Mouse (Mus musculus) midbrain, embryonic 10.5 days (tissue): Measurements from ENCODE around the gene Ctsll3. TPM values are rescaled to one million over a fixed set of nuclear protein-coding genes. Genes with fewer than 3 reads are reported as not detected.
A peak's percentile ranks its signal among the peaks of the same experiment; 100 is the strongest.

Source experiments
- DNase-seq: peaks from one replicate; pipeline ENCODE4 v3.0.0-alpha.2; 2017; ENCODE audit warnings: low spot score
- H3K27ac ChIP-seq: fragments of 300-500 bp; sonication (generic); replicated peaks from 2 replicates; pipeline ENCODE4 v1.5.1; 2016; ENCODE audit warnings: mild to moderate bottlenecking
- H3K27me3 ChIP-seq: fragments of 300-500 bp; sonication (generic); 2 replicates; pipeline ENCODE4 v1.6.1; 2016; ENCODE audit warnings: low read depth, mild to moderate bottlenecking; ENCODE audit not compliant: poor library complexity, severe bottlenecking
- H3K36me3 ChIP-seq: fragments of 300-500 bp; sonication (generic); 2 replicates; pipeline ENCODE4 v1.6.1; 2016; ENCODE audit warnings: mild to moderate bottlenecking, moderate library complexity
- H3K4me1 ChIP-seq: fragments of 300-500 bp; sonication (generic); 2 replicates; pipeline ENCODE4 v1.6.1; 2016
- H3K4me3 ChIP-seq: fragments of 300-500 bp; sonication (generic); 2 replicates; pipeline ENCODE4 v1.5.1; 2016; ENCODE audit warnings: mild to moderate bottlenecking, moderate library complexity
- H3K9me3 ChIP-seq: fragments of 300-500 bp; sonication (generic); replicated peaks from 2 replicates; pipeline ENCODE4 v1.6.1; 2016; ENCODE audit warnings: mild to moderate bottlenecking
- WGBS: fragments of 180-500 bp; shearing (Covaris S2); methylation state at CpG from one replicate; pipeline ENCODE4 v1.1.7; 2016; 5-methylcytosine and 5-hydroxymethylcytosine counted together
- polyA plus RNA-seq: library from polyadenylated mRNA; unstranded; fragments of >200 nt; fragmentation: Nextera tagmentation; extraction: Ambion mirVana; gene quantifications from 2 replicates; pipeline ENCODE4 v1.2.1, GENCODE M21; 2016

Ctsll3 gene
- polyA plus RNA-seq: not detected in 2 replicates

- Histone ChIP-seq H3K27me3 (no peaks in the 10 kb centered on the region), H3K27ac (no peak within 1 kb of the TSS), H3K4me1 (no peaks in the 10 kb centered on the region), H3K9me3 (no peaks in the 10 kb centered on the region), H3K36me3 (no peaks in the 10 kb centered on the region), H3K4me3 (no peak within 1 kb of the TSS)
- no peak for DNase-seq
- WGBS: 79% methylated on average over 1 of the region's 1 CpGs
Measured at GRCm38 (mm10) chr13:60802749-60803148, at the start of gene Ctsll3. Gene Ctsll3 (minus strand): TSS chr13:60802849.

GRCm38 (mm10) chr13:60848241-60849120 lies 45.8 kb upstream of the Ctsll3 start:
- Histone ChIP-seq H3K27me3 (no peaks in the 10 kb centered on the region), H3K4me1 (no peaks in the 10 kb centered on the region), H3K4me3 (no peak overlapping the region), H3K36me3 (no peaks in the 10 kb centered on the region), H3K9me3 (no peaks in the 10 kb centered on the region), H3K27ac (no peak overlapping the region)
- 92% methylated on average over 4 of the region's 4 CpGs for WGBS
- no peak for DNase-seq

- Histone ChIP-seq H3K9me3 (no peaks in the 10 kb centered on the region), H3K36me3 (no peaks in the 10 kb centered on the region), H3K27ac (no peak overlapping the region), H3K4me3 (no peak overlapping the region), H3K27me3 (no peaks in the 10 kb centered on the region), H3K4me1 (no peaks in the 10 kb centered on the region)
- 93% methylated on average over 8 of the region's 8 CpGs for WGBS
- no peak for DNase-seq
Measured at GRCm38 (mm10) chr13:60843153-60843552, 40.5 kb upstream of the Ctsll3 start.

- Histone ChIP-seq H3K9me3 (no peaks in the 10 kb centered on the region), H3K4me3 (no peak overlapping the region), H3K36me3 (no peaks in the 10 kb centered on the region), H3K27ac (no peak overlapping the region), H3K27me3 (no peaks in the 10 kb centered on the region), H3K4me1 (no peaks in the 10 kb centered on the region)
- DNase-seq: no peak
- 87% methylated on average over 6 of the region's 6 CpGs for whole genome bisulfite sequencing
Measured at GRCm38 (mm10) chr13:60842703-60843102, 40.1 kb upstream of the Ctsll3 start.

GRCm38 (mm10) chr13:60839353-60839902 lies 36.8 kb upstream of the Ctsll3 start:
- no peaks in the 10 kb centered on the region for H3K36me3 ChIP-seq
- no peaks in the 10 kb centered on the region for H3K27me3 ChIP-seq
- 81% methylated on average over 2 of the region's 2 CpGs for WGBS
- H3K27ac ChIP-seq: no peak overlapping the region
- H3K9me3 ChIP-seq: no peaks in the 10 kb centered on the region
- H3K4me3 ChIP-seq: no peak overlapping the region
- no peaks in the 10 kb centered on the region for H3K4me1 ChIP-seq
- DNase-seq: no peak

GRCm38 (mm10) chr13:60826052-60826451 lies 23.4 kb upstream of the Ctsll3 start:
- no peak for DNase-seq
- H3K4me3 ChIP-seq: no peak overlapping the region
- no peaks in the 10 kb centered on the region for H3K36me3 ChIP-seq
- H3K9me3 ChIP-seq: no peaks in the 10 kb centered on the region
- 68% methylated on average over 3 of the region's 3 CpGs for WGBS
- no peak overlapping the region for H3K27ac ChIP-seq
- H3K27me3 ChIP-seq: no peaks in the 10 kb centered on the region
- no peaks in the 10 kb centered on the region for H3K4me1 ChIP-seq

GRCm38 (mm10) chr13:60820486-60821175 lies 18.0 kb upstream of the Ctsll3 start:
- Histone ChIP-seq H3K9me3 (no peaks in the 10 kb centered on the region), H3K36me3 (no peaks in the 10 kb centered on the region), H3K4me3 (no peak overlapping the region), H3K4me1 (no peaks in the 10 kb centered on the region), H3K27ac (no peak overlapping the region), H3K27me3 (no peaks in the 10 kb centered on the region)
- DNase-seq: no peak
- 78% methylated on average over 3 of the region's 3 CpGs for WGBS

GRCm38 (mm10) chr13:60819469-60819868 lies 16.8 kb upstream of the Ctsll3 start:
- H3K36me3 ChIP-seq: no peaks in the 10 kb centered on the region
- no peaks in the 10 kb centered on the region for H3K27me3 ChIP-seq
- no peaks in the 10 kb centered on the region for H3K4me1 ChIP-seq
- no peaks in the 10 kb centered on the region for H3K9me3 ChIP-seq
- no peak overlapping the region for H3K4me3 ChIP-seq
- H3K27ac ChIP-seq: no peak overlapping the region
- peak; percentile 45 for DNase-seq
- 21% methylated on average over 7 of the region's 7 CpGs for WGBS

GRCm38 (mm10) chr13:60813722-60814121 lies 11.1 kb upstream of the Ctsll3 start:
- 79% methylated on average over 1 of the region's 1 CpGs for WGBS
- Histone ChIP-seq H3K36me3 (no peaks in the 10 kb centered on the region), H3K27me3 (no peaks in the 10 kb centered on the region), H3K27ac (no peak overlapping the region), H3K4me3 (no peak overlapping the region), H3K4me1 (no peaks in the 10 kb centered on the region), H3K9me3 (no peaks in the 10 kb centered on the region)
- no peak for DNase-seq

GRCm38 (mm10) chr13:60812768-60813167 lies 10.1 kb upstream of the Ctsll3 start:
- DNase-seq: no peak
- no peaks in the 10 kb centered on the region for H3K9me3 ChIP-seq
- H3K4me1 ChIP-seq: no peaks in the 10 kb centered on the region
- H3K27ac ChIP-seq: no peak overlapping the region
- H3K27me3 ChIP-seq: no peaks in the 10 kb centered on the region
- no peak overlapping the region for H3K4me3 ChIP-seq
- WGBS: 91% methylated on average over 6 of the region's 6 CpGs
- H3K36me3 ChIP-seq: no peaks in the 10 kb centered on the region

- Histone ChIP-seq H3K27ac (no peak overlapping the region), H3K4me3 (no peak overlapping the region), H3K9me3 (no peaks in the 10 kb centered on the region), H3K4me1 (no peaks in the 10 kb centered on the region), H3K36me3 (no peaks in the 10 kb centered on the region), H3K27me3 (no peaks in the 10 kb centered on the region)
- DNase-seq: no peak
- 82% methylated on average over 2 of the region's 2 CpGs for WGBS
Measured at GRCm38 (mm10) chr13:60809690-60810089, 7.0 kb upstream of the Ctsll3 start.

GRCm38 (mm10) chr13:60789466-60789865 lies 13.2 kb downstream of the Ctsll3 start:
- Histone ChIP-seq H3K9me3 (no peaks in the 10 kb centered on the region), H3K36me3 (no peaks in the 10 kb centered on the region), H3K27me3 (no peaks in the 10 kb centered on the region), H3K27ac (no peak overlapping the region), H3K4me1 (no peaks in the 10 kb centered on the region), H3K4me3 (no peak overlapping the region)
- WGBS: 74% methylated on average over 1 of the region's 1 CpGs
- peak; percentile 1 for DNase-seq

- Histone ChIP-seq H3K27ac (no peak within 1 kb of the TSS), H3K36me3 (no peaks in the 10 kb centered on the region), H3K4me3 (no peak within 1 kb of the TSS), H3K9me3 (no peaks in the 10 kb centered on the region), H3K27me3 (no peaks in the 10 kb centered on the region), H3K4me1 (no peaks in the 10 kb centered on the region)
- no peak for DNase-seq
Measured at GRCm38 (mm10) chr13:60786264-60786663, 16.4 kb downstream of the Ctsll3 start, which contains the start of gene BC051665. Gene BC051665 (minus strand): TSS chr13:60786364.
